Mouse (Mus musculus) thymus, adult 2 months (tissue): ENCODE measurements at regions not wholly inside any gene's neighbourhood (a gene's known extent, or its start where the extent isn't known, plus 50 kb on each side); places are given as distances from the start of the nearest gene placed in this dataset.

Source experiments
- CTCF ChIP-seq: fragments of 200-500 bp; IDR thresholded peaks from 2 replicates; pipeline ENCODE4 v1.5.1; 2012; ENCODE audit warnings: mild to moderate bottlenecking, control low read depth, low read length, moderate library complexity, borderline replicate concordance; ENCODE audit not compliant: control insufficient read depth, poor library complexity, insufficient read depth; ENCODE audit errors: extremely low read depth
- POLR2A ChIP-seq: fragments of 200-500 bp; IDR thresholded peaks from 2 replicates; pipeline ENCODE4 v1.6.1; 2012; ENCODE audit warnings: mild to moderate bottlenecking, low read length, control low read depth, moderate library complexity; ENCODE audit not compliant: control insufficient read depth, poor library complexity, insufficient read depth; ENCODE audit errors: extremely low read depth

GRCm38 (mm10) chr13:107808961-107809360 lies 235.3 kb upstream of the Smim15 start:
- TF ChIP-seq CTCF (no peak), POLR2A (no peak)
